Mouse (Mus musculus) megakaryocyte, embryonic 14.5 days (primary cell): ENCODE results near the gene Fam149a.

Source experiments
- FLI1 ChIP-seq: IDR thresholded peaks from 2 replicates; pipeline ENCODE4 v1.6.1; 2012; ENCODE audit warnings: low read length, inconsistent platforms, mixed read lengths
- GATA1 ChIP-seq: IDR thresholded peaks from 3 replicates; pipeline ENCODE4 v1.6.1; 2012; ENCODE audit warnings: mixed read lengths, low read length, inconsistent platforms, borderline replicate concordance

- TF ChIP-seq GATA1 (no peak), FLI1 (no peak)
These were observed 71.1 kb downstream of the Fam149a start for GRCm38 (mm10) chr8:45310967-45311366.
